Mouse (Mus musculus) stomach, embryonic 14.5 days (tissue): Measurements from ENCODE around the gene Cym. TPM values are rescaled to one million over a fixed set of nuclear protein-coding genes. Genes with fewer than 3 reads are reported as not detected.

ENCODE experiments used
- ATAC-seq: fragments of 200-750 bp; cut with Nextera tagmentation; 2 replicates; pipeline ENCODE4 v1.8.0; 2017; ENCODE audit warnings: low read depth, moderate TSS enrichment; ENCODE audit not compliant: insufficient number of reproducible peaks, insufficient read depth, low FRiP score
- H3K27ac ChIP-seq: fragments of 300-500 bp; sonication (generic); 2 replicates; pipeline ENCODE4 v1.5.1; 2014; ENCODE audit warnings: mild to moderate bottlenecking, low read length, moderate library complexity, mixed read lengths
- H3K27me3 ChIP-seq: fragments of 300-500 bp; sonication (generic); 2 replicates; pipeline ENCODE4 v1.6.1; 2014; ENCODE audit warnings: low read length, control low read depth, mixed read lengths; ENCODE audit not compliant: control insufficient read depth, insufficient read depth
- H3K36me3 ChIP-seq: fragments of 300-500 bp; sonication (generic); 2 replicates; pipeline ENCODE4 v1.6.1; 2014; ENCODE audit warnings: mild to moderate bottlenecking, control low read depth, low read length, moderate library complexity, mixed read lengths; ENCODE audit not compliant: control insufficient read depth, insufficient read depth
- H3K4me1 ChIP-seq: fragments of 300-500 bp; sonication (generic); 2 replicates; pipeline ENCODE4 v1.6.1; 2014; ENCODE audit warnings: low read length, control low read depth, mixed read lengths; ENCODE audit not compliant: control insufficient read depth, insufficient read depth
- H3K4me2 ChIP-seq: fragments of 300-500 bp; sonication (generic); replicated peaks from 2 replicates; pipeline ENCODE4 v1.6.1; 2014; ENCODE audit warnings: low read depth, low read length, control low read depth
- H3K4me3 ChIP-seq: fragments of 300-500 bp; sonication (generic); 2 replicates; pipeline ENCODE4 v1.5.1; 2014; ENCODE audit warnings: low read depth, low read length, control low read depth
- H3K9ac ChIP-seq: fragments of 300-500 bp; sonication (generic); replicated peaks from 2 replicates; pipeline ENCODE4 v1.6.1; 2014; ENCODE audit warnings: low read depth, mild to moderate bottlenecking, control low read depth, low read length, moderate library complexity, mixed read lengths
- H3K9me3 ChIP-seq: fragments of 300-500 bp; sonication (generic); 2 replicates; pipeline ENCODE4 v1.6.1; 2016; ENCODE audit warnings: low read depth, low read length, control low read depth; ENCODE audit not compliant: control insufficient read depth
- WGBS: fragments of 180-500 bp; shearing (Covaris S2); extraction: QIAGEN DNeasy Blood & Tissue Kit; methylation state at CpG from one replicate; pipeline ENCODE4 v1.1.7; 2014; 5-methylcytosine and 5-hydroxymethylcytosine counted together
- polyA plus RNA-seq: library from polyadenylated mRNA; unstranded; fragments of >200 nt; fragmentation: Nextera tagmentation; extraction: Ambion mirVana; gene quantifications from 2 replicates; pipeline ENCODE4 v1.2.1, GENCODE M21; 2014

The Cym gene
- polyA plus RNA-seq, 1 experiment from 2014 or later: 2,615 TPM

- no peaks in the 10 kb centered on the region for H3K9me3 ChIP-seq
- H3K9ac ChIP-seq: no peak overlapping the region
- H3K4me1 ChIP-seq: no peaks in the 10 kb centered on the region
- H3K4me2 ChIP-seq: no peak overlapping the region
- 60% methylated on average over 4 of the region's 4 CpGs for WGBS
- no peaks in the 10 kb centered on the region for H3K36me3 ChIP-seq
- no peak overlapping the region for H3K4me3 ChIP-seq
- no peak for ATAC-seq
- H3K27me3 ChIP-seq: no peaks in the 10 kb centered on the region
- no peak overlapping the region for H3K27ac ChIP-seq
These were observed 30.5 kb upstream of the Cym start for GRCm38 (mm10) chr3:107252035-107252434.

- ATAC-seq: no peak
- Histone ChIP-seq H3K27ac (no peak overlapping the region), H3K9ac (no peak overlapping the region), H3K27me3 (no peaks in the 10 kb centered on the region), H3K9me3 (no peaks in the 10 kb centered on the region), H3K4me3 (no peak overlapping the region), H3K4me1 (no peaks in the 10 kb centered on the region), H3K36me3 (no peaks in the 10 kb centered on the region), H3K4me2 (no peak overlapping the region)
- WGBS: 16% methylated on average over 2 of the region's 2 CpGs
These were observed 28.8 kb upstream of the Cym start for GRCm38 (mm10) chr3:107250320-107250719.

DNA sequence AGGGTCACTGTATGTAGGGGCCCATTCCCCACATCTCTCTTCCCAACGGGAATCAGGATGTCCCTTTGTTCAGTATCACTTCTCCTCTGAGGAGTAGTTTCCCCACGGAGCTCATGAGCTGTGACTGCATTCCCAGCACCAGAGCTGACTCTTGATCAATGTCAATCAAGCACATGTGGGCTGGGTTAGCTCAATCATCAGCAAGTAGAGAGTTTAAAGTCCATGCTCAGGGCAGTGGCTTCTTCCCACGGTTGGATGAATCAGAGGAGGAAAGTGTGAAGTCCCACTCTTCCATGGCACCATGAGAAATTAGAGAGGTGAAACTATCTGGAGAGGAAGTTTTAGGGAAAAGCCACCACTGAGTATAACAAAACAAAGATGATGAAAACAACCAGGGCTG lies 27.5 kb upstream of the Cym start:
- no peaks in the 10 kb centered on the region for H3K9me3 ChIP-seq

GRCm38 (mm10) chr3:107246876-107247275 lies 25.3 kb upstream of the Cym start:
- Histone ChIP-seq H3K4me2 (no peak overlapping the region), H3K4me3 (no peak overlapping the region), H3K9ac (no peak overlapping the region), H3K27ac (no peak overlapping the region), H3K27me3 (no peaks in the 10 kb centered on the region), H3K36me3 (no peaks in the 10 kb centered on the region), H3K9me3 (no peaks in the 10 kb centered on the region), H3K4me1 (no peaks in the 10 kb centered on the region)
- 80% methylated on average over 6 of the region's 6 CpGs for WGBS
- no peak for ATAC-seq

More for the DNA sequence above, 27.5 kb upstream of the Cym start:
- no peak for ATAC-seq
- no peak overlapping the region for H3K9ac ChIP-seq
- H3K4me2 ChIP-seq: no peak overlapping the region
- no peaks in the 10 kb centered on the region for H3K27me3 ChIP-seq
- no peaks in the 10 kb centered on the region for H3K4me1 ChIP-seq
- no peak overlapping the region for H3K27ac ChIP-seq
- no peaks in the 10 kb centered on the region for H3K36me3 ChIP-seq
- H3K4me3 ChIP-seq: no peak overlapping the region
- WGBS: 64% methylated on average over 3 of the region's 3 CpGs

DNA sequence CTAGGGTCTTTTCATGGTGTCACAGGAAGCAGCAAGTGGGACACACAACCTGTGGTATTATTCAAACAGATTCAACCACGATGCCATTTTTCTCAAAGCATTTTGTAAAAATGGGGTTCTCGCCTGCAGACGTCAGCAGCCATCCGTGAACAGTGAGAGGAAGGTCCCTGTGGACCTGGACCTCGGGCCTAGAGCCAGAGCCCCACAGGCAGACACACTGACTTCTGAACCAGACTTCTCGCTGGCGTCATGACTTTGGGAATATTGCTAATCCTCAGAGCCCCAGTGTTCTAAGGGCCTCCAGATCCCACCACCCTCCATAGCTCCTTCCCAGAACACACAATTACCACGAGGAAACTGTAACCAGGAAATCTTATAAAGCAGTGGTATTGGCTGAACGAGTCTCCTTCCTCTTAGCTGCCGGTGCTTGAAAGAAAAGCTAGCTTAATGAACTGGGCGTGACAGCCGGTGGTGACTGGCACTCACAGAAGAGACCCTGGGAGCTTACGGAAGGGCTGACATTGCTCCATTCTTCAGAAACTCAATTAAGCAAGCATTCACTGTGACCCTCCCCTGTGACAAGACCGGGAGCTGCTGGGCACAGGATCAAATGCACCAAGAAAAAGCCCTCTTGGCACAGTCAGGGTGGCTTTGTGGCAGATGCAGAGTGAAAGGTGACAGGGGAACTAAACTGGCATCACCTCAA lies 20.0 kb upstream of the Cym start:
- 58% methylated on average over 14 of the region's 14 CpGs for WGBS
- Histone ChIP-seq H3K4me1 (no peaks in the 10 kb centered on the region), H3K4me3 (no peak overlapping the region), H3K27me3 (no peaks in the 10 kb centered on the region), H3K9ac (no peak overlapping the region), H3K9me3 (no peaks in the 10 kb centered on the region), H3K36me3 (no peaks in the 10 kb centered on the region), H3K27ac (no peak overlapping the region), H3K4me2 (no peak overlapping the region)
- ATAC-seq: no peak

- Histone ChIP-seq H3K4me2 (no peak within 1 kb of the TSS), H3K4me3 (no peak within 1 kb of the TSS), H3K36me3 (no peaks in the 10 kb centered on the region), H3K9ac (no peak within 1 kb of the TSS), H3K27ac (no peak within 1 kb of the TSS), H3K4me1 (no peaks in the 10 kb centered on the region), H3K9me3 (no peaks in the 10 kb centered on the region), H3K27me3 (no peaks in the 10 kb centered on the region)
- 86% methylated on average over 9 of the region's 9 CpGs for WGBS
- ATAC-seq: no peak
These were observed 18.1 kb upstream of the Cym start, which contains the start of gene Prok1 for GRCm38 (mm10) chr3:107239607-107240006. Gene Prok1, minus strand, starts transcription at chr3:107239707.

- no peaks in the 10 kb centered on the region for H3K9me3 ChIP-seq
- H3K9ac ChIP-seq: no peak overlapping the region
- no peak overlapping the region for H3K27ac ChIP-seq
- no peaks in the 10 kb centered on the region for H3K27me3 ChIP-seq
- 71% methylated on average over 8 of the region's 8 CpGs for WGBS
- no peak for ATAC-seq
- H3K36me3 ChIP-seq: no peaks in the 10 kb centered on the region
- no peaks in the 10 kb centered on the region for H3K4me1 ChIP-seq
- no peak overlapping the region for H3K4me2 ChIP-seq
- no peak overlapping the region for H3K4me3 ChIP-seq
These were observed 17.0 kb upstream of the Cym start for GRCm38 (mm10) chr3:107238471-107238980.

DNA sequence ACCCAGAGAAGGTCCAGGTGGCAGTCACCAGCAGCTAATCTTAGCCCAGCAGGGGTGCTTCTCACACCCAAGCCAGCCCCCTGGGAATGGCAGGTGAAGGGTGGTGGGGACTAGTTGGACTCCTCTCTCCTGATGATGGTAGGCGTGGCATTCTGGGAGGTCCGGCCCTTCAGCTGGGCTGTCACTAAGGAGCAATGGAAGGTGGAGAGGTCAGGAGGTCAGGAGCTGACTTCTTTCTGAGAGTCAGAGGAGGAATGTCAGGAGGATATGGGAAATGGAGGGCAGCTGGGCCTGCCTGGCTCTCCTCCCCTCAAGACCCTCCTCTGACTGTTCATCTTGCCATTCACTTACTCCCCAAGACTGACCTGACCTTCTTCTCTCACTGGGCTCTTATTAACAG lies 16.5 kb upstream of the Cym start:
- WGBS: 44% methylated on average over 2 of the region's 2 CpGs
- no peak overlapping the region for H3K4me2 ChIP-seq
- H3K27me3 ChIP-seq: no peaks in the 10 kb centered on the region
- no peak overlapping the region for H3K27ac ChIP-seq
- H3K36me3 ChIP-seq: no peaks in the 10 kb centered on the region
- H3K9ac ChIP-seq: no peak overlapping the region
- H3K4me1 ChIP-seq: no peaks in the 10 kb centered on the region
- no peak overlapping the region for H3K4me3 ChIP-seq
- H3K9me3 ChIP-seq: no peaks in the 10 kb centered on the region
- ATAC-seq: no peak

DNA sequence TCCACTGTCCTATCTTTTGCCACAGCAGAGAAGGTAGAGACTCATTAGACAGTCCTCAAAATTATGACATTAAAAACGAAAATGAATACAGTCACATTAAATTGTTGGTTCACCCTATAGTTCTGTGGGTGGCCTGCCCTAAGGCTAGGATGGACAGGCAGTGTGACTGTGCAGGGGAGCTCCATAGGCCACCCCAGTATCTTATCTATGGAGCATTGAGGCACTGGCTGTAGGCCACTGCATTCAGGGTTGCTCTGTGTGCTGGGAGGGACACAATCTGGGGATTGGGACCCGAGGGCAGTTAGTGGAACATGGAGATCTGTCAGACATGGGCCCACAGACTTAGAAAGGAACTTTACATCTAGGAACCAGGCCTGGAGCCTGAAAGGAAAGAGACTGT lies 12.4 kb upstream of the Cym start:
- H3K4me1 ChIP-seq: 0 out of 2 replicates have a peak, but pooled peaks cover 11% of the 10 kb centered on the region
- no peak overlapping the region for H3K9ac ChIP-seq
- WGBS: 30% methylated on average over 2 of the region's 2 CpGs
- H3K36me3 ChIP-seq: no peaks in the 10 kb centered on the region
- H3K4me2 ChIP-seq: no peak overlapping the region
- H3K9me3 ChIP-seq: no peaks in the 10 kb centered on the region
- no peak for ATAC-seq
- H3K27me3 ChIP-seq: no peaks in the 10 kb centered on the region
- H3K4me3 ChIP-seq: no peak overlapping the region
- H3K27ac ChIP-seq: no peak overlapping the region
